Mouse (Mus musculus) testis, postnatal 10 days (tissue): ENCODE data around the gene Alpk1.

Experiments
- DNase-seq: peaks from one replicate; pipeline ENCODE4 v3.0.0; 2021; ENCODE audit warnings: low spot score

Gene Alpk1

DNA sequence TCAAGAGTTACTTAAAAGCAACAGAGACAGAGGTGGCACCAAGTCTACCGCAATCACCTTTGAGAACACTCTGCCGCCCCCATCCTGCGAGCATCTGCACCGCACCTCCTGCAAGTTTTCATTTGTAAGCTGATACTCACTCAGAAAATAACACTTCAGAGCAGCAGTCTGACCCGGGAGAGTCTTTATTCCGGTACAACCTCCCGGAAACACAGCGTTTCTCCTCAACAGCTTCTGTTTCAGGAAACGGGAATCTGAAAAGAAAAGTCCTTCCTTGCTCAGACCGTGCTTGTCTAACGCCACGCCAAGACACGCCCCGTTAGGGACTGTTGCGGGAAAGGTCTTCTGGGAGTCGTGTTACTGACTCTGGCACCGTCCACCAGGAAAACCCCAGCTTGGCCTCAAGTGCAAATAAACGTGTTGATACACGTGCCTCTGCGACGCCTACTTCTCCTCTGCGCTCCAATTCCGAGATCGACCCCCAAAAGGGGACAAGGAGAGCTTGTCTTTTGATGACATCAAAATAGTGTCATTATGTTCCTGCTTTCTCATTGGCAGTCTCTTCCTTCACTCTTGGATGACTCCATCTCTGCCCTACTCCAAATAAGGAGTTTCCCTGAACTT, at the start of gene Alpk1:
Gene Alpk1 (minus strand): TSS at position 507 of the 624 bp plus-strand sequence.
- DNase-seq: peak; percentile 81

DNA sequence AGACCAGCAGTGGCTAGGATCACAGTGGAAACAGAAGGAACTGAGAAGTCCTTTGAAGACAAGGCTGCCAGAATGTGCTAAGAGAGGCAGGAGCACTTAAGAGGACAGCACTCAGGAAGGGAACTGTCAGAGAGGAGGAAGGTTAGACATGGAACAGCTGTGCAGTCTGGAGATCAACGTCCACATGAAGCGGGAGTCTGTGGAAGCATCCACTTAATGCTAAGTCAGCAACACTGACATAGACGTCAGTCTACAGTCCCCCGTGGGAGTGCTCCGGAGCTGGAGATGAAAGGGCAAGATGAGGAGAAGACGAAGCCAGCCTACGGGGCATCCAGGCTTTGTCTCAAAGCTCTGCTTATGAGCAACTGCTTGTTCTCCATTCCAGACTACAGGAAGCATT, 46.8 kb upstream of the Alpk1 start:
- no peak for DNase-seq

DNA sequence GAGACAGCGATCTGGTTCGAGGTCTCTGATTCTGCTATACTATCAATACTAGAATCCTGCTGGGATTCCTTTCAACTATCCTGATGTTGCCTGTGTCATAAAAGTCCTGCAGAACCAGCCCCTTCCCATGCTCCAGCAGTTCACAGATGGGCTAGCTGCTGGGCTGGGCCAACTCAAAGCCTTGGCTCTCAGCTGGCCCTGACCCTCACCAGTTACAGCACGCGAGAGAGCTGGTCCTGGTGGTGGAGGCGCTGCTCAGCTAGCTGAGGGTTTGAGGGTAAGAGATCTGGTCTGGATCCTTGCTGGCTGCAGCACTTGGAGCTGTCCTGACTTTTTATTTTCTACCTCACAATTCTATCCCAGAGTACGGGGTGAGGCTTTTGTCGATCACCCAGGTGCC, 46.2 kb upstream of the Alpk1 start:
- DNase-seq: no peak

DNA sequence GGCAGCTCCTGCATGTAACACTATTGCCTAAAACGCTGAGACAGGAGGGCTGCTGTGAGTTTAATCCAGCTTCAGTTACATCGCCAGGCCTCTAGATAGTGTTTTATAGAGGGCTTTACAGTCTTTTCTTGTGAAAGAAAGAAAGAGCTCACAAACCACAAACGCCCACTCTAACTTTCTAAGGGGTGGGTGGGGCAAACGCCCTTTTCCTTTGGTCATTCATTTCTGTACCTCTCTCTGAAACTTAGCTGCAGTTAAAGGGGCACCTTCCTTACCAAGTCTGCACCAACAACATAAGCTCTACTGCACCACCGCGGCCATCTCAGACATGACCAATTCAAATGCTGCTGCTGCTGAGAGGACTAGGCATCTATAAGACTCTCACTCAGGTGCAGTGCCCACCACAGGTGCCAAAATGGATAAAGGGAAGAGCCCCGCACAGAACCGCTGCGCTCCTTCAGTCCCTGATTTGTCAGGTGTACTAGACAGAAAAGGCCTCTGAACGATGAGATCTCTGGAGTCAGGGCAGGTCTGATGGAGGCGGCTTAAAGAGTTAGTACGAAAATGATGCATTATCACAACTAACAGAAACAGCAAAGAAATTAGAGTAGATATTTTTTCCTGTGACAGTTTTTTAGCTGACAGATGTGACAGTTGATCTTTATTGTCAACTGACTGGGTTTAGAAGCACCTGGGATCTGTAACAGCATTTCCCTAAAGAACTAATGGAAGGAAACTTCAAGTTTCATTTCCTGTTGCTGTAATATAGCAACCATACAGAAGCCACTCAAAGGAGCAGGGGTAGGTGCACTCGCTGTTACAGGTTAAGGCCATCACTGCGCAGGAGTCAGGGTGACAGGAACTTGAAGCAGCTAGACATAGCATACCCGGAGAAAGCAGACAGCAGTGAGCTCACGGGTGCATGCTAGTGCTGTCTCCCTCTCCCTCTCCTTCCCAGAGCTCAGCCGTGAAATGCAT, 43.8 kb upstream of the Alpk1 start:
- DNase-seq: no peak

- DNase-seq: no peak
These were observed 40.9 kb upstream of the Alpk1 start for GRCm38 (mm10) chr3:127821209-127821608.

DNA sequence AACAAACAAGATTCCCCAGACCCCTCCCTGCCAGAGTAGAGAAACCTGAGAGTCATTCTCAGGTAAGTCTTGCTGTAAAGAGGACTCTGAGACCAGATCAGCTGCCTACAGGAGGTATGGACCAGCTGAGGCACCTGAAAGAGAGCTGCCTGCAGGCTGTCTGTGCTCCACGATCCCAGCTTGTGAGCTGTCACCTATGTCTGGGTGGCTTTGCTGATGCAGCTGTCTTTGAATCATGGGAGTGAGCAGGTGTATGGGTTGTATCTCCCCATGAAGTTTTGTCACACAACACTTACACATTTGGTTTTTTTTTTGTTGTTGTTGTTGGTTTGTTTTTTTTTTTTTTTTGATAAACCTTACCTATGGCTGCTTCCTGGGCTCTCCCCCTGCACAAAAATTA, 40.1 kb upstream of the Alpk1 start:
- no peak for DNase-seq

- no peak for DNase-seq
These were observed 38.7 kb upstream of the Alpk1 start for GRCm38 (mm10) chr3:127818694-127819663.

DNA sequence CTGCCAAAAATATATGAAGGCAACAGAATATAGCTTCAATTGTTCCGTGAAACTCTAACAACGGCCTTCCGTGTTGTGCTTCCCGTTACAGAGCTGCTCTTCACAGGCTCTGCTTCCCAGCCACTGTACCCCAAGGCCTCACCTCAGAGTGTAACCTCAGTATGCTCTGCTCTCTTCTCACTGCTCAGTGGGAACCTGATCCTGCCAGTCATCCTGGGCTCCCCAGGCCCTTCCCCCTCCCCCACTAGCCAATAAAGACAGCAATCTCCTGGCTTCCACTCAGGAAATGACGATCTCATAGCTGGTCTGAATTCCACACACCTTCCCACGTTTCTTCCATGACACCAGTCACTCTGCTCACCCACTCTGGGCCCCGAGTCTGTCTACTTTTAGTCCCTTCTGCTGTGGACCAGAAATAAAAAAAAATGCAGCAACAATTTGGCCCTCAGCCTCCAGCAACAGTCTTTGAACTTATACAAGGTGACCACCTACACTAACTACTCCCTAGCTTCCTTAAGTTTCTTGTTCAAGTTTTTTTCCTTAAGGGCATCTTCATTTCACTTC, 36.9 kb upstream of the Alpk1 start:
- DNase-seq: no peak

DNA sequence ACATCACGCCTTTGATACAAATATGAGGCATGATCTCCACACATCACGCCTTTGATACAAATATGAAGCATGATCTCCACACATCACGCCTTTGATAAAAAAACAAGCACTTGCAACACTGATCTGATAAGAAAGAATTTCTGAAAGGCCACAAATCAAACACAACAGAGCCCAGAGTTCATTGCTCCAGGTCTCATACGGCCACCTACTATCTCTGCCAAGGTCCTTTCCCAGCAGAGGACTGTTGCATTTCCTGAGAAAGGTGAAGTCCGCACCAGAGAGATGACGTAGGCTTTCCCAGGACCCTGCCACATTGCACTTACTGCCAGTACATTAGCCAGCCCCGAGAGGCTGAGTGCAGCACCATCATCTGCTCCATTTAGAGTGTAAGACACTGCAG, 28.8 kb upstream of the Alpk1 start:
- DNase-seq: no peak

GRCm38 (mm10) chr3:127807846-127808245, 27.5 kb upstream of the Alpk1 start:
- no peak for DNase-seq

- DNase-seq: no peak
These were observed 25.7 kb upstream of the Alpk1 start for GRCm38 (mm10) chr3:127805991-127806390.

DNA sequence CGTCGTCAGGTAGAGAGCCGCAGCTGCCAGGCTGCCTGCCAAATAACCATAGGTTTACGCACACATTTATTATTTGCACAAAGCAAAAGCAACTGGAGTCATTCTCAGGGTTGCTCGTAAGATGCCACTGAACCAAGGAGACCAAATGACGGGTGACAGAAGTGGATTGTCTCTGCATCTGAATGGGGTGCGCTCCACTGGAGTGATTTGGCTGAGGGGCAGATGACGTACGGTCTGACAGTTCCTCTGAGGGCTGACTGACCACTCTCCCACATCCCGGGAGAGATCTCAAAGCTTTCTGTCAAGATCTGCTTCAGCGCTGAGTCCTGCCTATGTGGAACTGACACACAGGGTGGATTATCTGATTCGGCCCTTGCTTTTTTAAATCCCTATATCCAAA, 24.7 kb upstream of the Alpk1 start:
- DNase-seq: no peak

DNA sequence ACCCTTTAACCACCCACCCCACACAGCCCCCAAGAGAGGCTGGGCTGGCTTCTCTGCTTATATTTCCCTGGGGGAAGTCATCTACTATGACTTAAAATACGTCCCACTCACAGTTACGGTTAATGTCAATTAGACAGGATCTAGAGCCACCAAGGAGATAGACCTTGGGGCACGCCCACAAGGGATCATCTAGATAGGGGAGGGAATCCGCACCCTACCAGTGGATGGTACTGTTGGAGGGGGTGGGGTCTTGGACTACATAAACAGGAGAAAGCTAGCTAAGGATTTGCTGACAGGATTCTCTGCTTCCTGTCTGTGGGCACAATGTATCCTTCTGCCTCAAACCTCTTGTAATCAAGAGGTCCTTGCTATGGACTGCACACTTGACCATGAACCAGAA, 24.1 kb upstream of the Alpk1 start:
- DNase-seq: no peak

DNA sequence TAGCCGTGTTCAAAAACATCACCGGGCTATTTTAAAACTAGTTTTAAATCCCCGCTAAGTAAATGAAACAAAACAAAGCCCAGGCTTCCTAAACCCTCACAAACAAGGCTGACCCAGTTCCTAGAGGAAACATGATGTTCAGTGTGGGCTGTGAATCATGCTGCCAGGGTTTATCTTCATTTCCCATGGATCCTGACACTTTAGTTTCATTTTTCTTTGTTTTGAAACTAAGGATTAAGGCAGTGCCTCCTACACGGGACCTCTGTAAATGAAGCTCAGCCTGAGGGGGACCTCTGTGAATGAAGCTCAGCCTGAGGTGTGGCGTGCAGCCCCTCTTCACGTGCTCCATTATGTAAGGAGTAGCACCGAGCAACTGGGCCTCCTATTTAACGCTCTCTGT, 22.5 kb upstream of the Alpk1 start:
- no peak for DNase-seq

GRCm38 (mm10) chr3:127801162-127801561, 20.8 kb upstream of the Alpk1 start:
- DNase-seq: no peak

DNA sequence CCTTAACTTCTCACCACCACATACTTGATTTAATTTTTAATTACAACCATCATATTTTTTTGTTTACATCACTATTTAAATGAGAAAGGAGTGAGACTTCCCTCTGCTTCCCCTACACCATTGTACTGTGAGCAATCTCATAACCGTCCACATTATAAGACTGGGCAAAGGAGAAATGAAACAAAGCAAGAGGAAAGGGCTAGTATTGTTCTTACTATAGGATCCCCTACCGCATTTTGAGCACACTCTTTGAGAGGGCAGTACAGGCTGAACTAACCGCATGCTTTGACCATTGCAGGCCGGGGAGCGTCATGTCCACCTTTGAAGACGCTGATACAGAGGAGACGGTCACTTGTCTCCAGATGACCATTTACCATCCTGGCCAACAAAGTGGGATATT, 15.9 kb upstream of the Alpk1 start:
- DNase-seq: no peak

- DNase-seq: no peak
These were observed 15.4 kb upstream of the Alpk1 start for GRCm38 (mm10) chr3:127795762-127796161.

- no peak for DNase-seq
These were observed 12.7 kb upstream of the Alpk1 start for GRCm38 (mm10) chr3:127793022-127793421.

- no peak for DNase-seq
These were observed 11.6 kb upstream of the Alpk1 start for GRCm38 (mm10) chr3:127791595-127792561.

- DNase-seq: no peak
These were observed 10.7 kb upstream of the Alpk1 start for GRCm38 (mm10) chr3:127791056-127791483.
